Mouse (Mus musculus) heart, embryonic 10.5 days (tissue): Measurements from ENCODE around the gene Adpgk. TPM values are rescaled to one million over a fixed set of nuclear protein-coding genes. Genes with fewer than 3 reads are reported as not detected.

Source experiments
- DNase-seq: peaks from one replicate; pipeline ENCODE4 v3.0.0-alpha.2; 2017; ENCODE audit warnings: low spot score
- H3K27ac ChIP-seq: fragments of 300-500 bp; sonication (generic); 2 replicates; pipeline ENCODE4 v1.5.1; 2016; ENCODE audit warnings: mild to moderate bottlenecking
- H3K27me3 ChIP-seq: fragments of 300-500 bp; sonication (generic); 2 replicates; pipeline ENCODE4 v1.6.1; 2016; ENCODE audit warnings: mild to moderate bottlenecking; ENCODE audit not compliant: poor library complexity, insufficient read depth, severe bottlenecking
- H3K36me3 ChIP-seq: fragments of 300-500 bp; sonication (generic); 2 replicates; pipeline ENCODE4 v1.6.1; 2016; ENCODE audit warnings: mild to moderate bottlenecking, moderate library complexity
- H3K4me1 ChIP-seq: fragments of 300-500 bp; sonication (generic); 2 replicates; pipeline ENCODE4 v1.6.1; 2016; ENCODE audit warnings: mild to moderate bottlenecking
- H3K4me3 ChIP-seq: fragments of 300-500 bp; sonication (generic); 2 replicates; pipeline ENCODE4 v1.5.1; 2016; ENCODE audit warnings: mild to moderate bottlenecking, moderate library complexity
- H3K9me3 ChIP-seq: fragments of 300-500 bp; sonication (generic); 2 replicates; pipeline ENCODE4 v1.6.1; 2016; ENCODE audit warnings: mild to moderate bottlenecking, moderate library complexity
- WGBS: fragments of 180-500 bp; shearing (Covaris S2); methylation state at CpG from one replicate; pipeline ENCODE4 v1.1.7; 2016; 5-methylcytosine and 5-hydroxymethylcytosine counted together
- polyA plus RNA-seq: library from polyadenylated mRNA; unstranded; fragments of >200 nt; fragmentation: Nextera tagmentation; extraction: Ambion mirVana; gene quantifications from 2 replicates; pipeline ENCODE4 v1.2.1, GENCODE M21; 2016

Adpgk gene
- polyA plus RNA-seq = 31.7 and 38.4 TPM in 2 replicates

DNA sequence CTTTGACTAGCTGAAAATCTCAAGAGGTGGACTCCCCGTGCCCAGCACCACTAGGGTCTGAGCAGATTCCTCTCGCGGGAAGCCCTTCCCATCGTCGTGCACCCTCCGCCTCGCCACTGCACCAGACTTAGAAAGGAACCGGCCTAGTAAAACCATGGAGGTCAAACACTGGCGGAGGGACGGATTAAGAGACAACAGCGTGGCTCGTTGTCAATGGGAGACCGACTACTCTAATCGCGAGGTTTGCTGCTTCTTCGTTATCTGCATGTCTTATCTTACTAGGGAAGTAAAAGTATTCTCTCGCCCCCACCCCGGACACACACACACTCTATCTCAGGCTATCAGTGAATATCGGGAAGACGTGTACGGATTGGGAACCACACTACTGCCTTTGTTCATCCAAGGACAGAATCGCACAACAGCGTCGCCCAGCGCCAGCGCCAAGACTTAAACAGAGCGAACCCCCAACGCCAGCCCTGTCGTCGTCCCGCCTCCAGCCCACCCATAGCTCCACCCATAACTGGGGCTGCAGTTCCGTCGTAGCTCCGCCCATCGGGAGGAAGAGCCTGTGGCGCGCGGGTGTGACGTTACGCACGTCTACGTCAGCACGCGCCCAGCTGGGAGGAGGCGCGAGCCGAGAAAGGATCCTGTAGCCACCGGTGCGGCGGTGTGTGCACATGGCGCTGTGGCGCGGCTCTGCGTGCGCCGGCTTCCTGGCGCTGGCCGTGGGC, at the start of gene Adpgk:
Adpgk (plus strand) TSS at position 602 of the 731 bp plus-strand sequence.
- no peaks in the 10 kb centered on the region for H3K27me3 ChIP-seq
- H3K27ac ChIP-seq = peak within 1 kb of the TSS; percentile 98
- peak; percentile 99 for DNase-seq
- H3K4me1 ChIP-seq = peaks cover 34% of the 10 kb centered on the region
- no peaks in the 10 kb centered on the region for H3K9me3 ChIP-seq
- under 1% methylated on average over 58 of the region's 58 CpGs for WGBS
- H3K4me3 ChIP-seq = peak within 1 kb of the TSS; percentile 100
- H3K36me3 ChIP-seq = no peaks in the 10 kb centered on the region

DNA sequence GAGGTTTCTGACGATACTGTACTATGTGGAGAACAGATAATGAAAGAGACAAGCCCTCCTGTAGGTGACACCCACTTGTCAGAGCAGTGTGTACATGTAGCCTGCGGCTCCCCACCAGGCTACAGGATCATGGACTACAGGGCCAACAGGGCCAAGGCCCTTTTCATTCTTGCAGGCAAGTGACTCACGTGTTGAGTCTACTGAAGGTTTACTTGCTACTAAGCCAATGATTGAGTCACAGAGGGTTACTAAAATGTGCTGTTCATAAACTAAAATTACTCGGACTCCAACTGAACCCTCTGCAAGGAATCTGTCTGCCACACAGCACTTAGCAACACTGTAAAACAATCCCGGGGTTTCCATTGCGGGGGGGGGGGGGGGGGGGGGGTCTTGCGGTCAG, 46.2 kb upstream of the Adpgk start:
- Histone ChIP-seq H3K36me3 (no peaks in the 10 kb centered on the region), H3K4me3 (no peak overlapping the region), H3K27me3 (no peaks in the 10 kb centered on the region), H3K4me1 (peaks cover 20% of the 10 kb centered on the region), H3K9me3 (no peaks in the 10 kb centered on the region), H3K27ac (no peak overlapping the region)
- WGBS = 43% methylated on average over 7 of the region's 7 CpGs
- no peak for DNase-seq

DNA sequence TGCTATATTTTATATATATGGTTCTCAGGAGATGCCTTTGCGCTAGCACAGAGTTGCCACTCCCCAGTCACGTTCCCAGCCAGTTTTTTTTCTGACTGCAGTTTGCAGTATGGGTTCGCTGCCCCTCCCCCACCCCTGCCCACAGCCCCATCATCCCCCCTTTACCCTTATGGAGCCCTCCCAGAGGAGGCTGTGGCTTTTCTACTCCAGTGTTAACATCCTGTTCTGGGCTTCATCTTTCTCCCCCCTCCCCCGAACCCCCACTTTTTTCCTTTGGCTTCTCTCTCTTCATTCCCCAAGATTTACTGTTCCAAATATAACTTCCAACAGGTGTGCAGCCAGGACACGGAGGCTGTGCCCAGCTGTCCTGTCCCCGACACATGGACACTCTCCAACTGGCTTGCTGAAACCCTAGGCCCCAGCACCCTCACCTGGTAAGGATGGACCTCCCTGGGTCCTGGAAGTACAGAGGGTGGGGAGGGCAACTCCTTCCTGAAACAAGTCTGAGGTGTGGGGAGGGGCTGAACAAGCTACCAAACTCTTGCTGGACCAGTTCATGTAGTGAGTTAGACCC, 44.8 kb upstream of the Adpgk start:
- Histone ChIP-seq H3K36me3 (no peaks in the 10 kb centered on the region), H3K4me1 (peaks cover 20% of the 10 kb centered on the region), H3K27ac (no peak overlapping the region), H3K4me3 (no peak overlapping the region), H3K9me3 (no peaks in the 10 kb centered on the region), H3K27me3 (no peaks in the 10 kb centered on the region)
- DNase-seq = no peak
- WGBS = 46% methylated on average over 6 of the region's 6 CpGs

DNA sequence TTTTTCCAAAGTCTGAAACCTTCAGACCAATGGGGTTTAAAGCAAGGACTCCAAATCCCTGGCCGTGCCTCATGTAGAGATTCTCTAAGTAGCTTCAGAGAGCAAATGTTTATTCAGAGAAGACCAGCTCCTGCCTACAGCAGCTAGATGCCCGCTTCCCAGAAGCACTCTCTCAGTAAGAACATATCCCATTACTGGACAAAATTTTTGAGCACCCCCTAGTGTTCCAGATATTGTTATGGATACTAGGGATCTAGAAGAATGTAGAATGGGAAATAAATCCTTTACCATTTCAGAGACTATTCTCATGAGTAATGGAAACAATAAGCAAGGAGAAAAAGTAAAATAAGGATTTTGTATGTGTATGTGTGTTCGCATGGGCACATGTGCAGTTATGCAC, 42.0 kb upstream of the Adpgk start:
- no peak overlapping the region for H3K27ac ChIP-seq
- no peaks in the 10 kb centered on the region for H3K27me3 ChIP-seq
- 65% methylated on average over 3 of the region's 3 CpGs for WGBS
- DNase-seq = no peak
- no peak overlapping the region for H3K4me3 ChIP-seq
- no peaks in the 10 kb centered on the region for H3K36me3 ChIP-seq
- peaks cover 20% of the 10 kb centered on the region for H3K4me1 ChIP-seq
- no peaks in the 10 kb centered on the region for H3K9me3 ChIP-seq

DNA sequence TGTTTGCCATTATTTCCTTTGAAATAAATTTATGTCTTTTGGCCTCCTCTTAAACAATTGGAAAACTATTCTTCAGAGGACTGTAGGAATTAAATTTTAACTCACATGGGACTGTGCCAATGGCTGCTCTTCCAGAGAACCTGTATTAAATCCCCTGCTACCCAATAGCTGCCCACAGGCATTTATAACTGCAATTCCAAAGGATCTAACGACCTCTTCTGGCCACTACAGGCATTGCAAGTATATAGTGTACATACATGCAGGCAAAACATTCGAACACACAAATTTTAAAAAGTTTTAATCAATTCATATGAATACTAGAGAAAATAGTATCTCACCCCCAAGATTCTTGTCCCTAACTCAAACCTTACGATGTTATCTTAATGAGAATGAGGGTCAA, 41.1 kb upstream of the Adpgk start:
- Histone ChIP-seq H3K4me1 (peaks cover 25% of the 10 kb centered on the region), H3K36me3 (no peaks in the 10 kb centered on the region), H3K4me3 (no peak overlapping the region), H3K27me3 (no peaks in the 10 kb centered on the region), H3K27ac (no peak overlapping the region), H3K9me3 (no peaks in the 10 kb centered on the region)
- no peak for DNase-seq
- WGBS = 61% methylated on average over 3 of the region's 3 CpGs

DNA sequence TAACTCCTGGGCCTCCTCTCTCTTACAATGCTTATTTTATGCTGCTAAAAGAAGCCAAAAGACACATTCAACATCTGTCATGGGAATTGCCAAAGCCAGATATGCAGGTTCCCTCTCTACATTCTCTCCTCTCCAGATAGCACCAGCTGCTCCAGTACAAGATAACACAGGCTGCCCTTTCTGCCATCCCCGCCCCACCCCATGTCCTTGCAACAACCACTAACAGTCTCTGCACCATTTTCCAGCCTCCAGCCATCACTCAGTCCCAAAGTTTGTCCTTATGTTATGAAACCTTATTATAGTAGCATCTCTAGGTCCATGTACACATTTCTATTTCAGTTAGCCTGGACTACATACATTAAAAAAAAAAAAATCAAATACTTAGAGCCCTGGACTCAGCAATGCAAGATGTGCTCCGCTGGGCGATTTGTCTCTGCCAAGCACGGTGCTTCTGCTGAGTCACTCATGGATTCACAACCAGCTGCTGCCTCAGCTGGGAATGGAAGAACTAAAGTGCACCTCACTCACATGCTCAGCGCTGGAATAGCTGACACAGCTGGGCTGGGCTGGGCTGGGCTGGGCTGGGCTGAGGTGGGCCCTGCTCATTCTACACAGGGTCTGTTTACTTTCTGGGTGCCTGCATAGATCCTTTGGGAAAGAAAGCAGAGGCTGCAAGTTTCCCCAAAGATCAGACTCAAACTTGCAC, 36.5 kb upstream of the Adpgk start:
- 63% methylated on average over 5 of the region's 5 CpGs for WGBS
- Histone ChIP-seq H3K4me1 (peaks cover 12% of the 10 kb centered on the region), H3K9me3 (no peaks in the 10 kb centered on the region), H3K27ac (no peak overlapping the region), H3K36me3 (no peaks in the 10 kb centered on the region), H3K27me3 (no peaks in the 10 kb centered on the region), H3K4me3 (no peak overlapping the region)
- DNase-seq = no peak

DNA sequence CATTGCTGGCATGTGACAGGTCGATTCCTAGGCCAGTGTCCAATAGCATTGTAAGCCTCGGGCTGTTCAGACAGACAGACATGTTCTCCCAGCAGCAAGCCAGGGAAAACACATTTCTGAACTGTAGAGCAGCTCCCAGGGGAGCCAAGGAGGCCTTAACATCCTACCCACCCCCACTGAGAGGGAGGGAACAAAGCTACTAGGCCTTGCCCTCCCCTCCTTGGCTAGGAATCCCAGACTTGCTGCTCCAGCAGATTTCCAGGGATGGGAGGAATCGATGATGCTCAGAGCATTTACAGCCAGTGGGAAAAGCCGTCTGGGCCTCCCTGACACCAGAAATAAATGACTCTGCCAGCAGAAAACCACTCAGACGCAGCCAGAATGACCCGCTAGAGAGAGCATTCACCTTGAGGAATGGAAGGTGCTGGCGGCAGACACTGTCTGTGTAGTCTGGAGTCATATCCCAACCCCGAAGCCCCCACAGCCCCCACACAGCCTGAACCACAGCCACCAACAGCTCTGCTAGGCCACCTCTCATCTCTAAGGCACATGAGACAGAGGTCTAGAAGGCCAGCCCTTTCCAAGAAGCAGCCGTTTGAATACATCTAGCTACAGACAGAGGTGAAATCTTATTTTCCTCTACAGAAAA, 31.4 kb upstream of the Adpgk start:
- Histone ChIP-seq H3K9me3 (no peaks in the 10 kb centered on the region), H3K27ac (peak overlapping the region; percentile 23; the same call in 1 of the 2 replicates), H3K36me3 (no peaks in the 10 kb centered on the region), H3K4me1 (peaks cover 20% of the 10 kb centered on the region), H3K4me3 (no peak overlapping the region), H3K27me3 (no peaks in the 10 kb centered on the region)
- DNase-seq = no peak
- WGBS = 64% methylated on average over 9 of the region's 9 CpGs

DNA sequence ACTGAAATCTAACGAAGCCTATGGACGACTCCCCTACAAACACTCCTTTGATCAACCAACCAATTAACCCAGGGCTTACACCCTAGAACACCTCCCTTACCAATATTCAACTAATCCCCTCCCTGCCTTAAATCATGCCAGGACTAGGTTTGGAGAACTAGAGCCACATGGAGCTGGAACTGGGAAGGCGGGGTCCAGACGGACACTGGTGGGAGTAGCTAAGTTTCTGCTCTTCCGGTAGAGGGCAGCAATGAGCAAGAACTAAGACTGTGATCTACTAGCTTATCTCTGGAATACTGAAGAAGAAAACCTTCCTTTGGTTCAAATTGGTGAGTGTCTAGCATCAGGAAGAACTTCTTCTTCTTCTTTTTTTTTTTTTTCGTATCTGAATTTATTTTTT, 25.0 kb upstream of the Adpgk start:
- H3K27ac ChIP-seq = no peak overlapping the region
- H3K36me3 ChIP-seq = no peaks in the 10 kb centered on the region
- no peaks in the 10 kb centered on the region for H3K27me3 ChIP-seq
- H3K4me3 ChIP-seq = no peak overlapping the region
- 60% methylated on average over 6 of the region's 6 CpGs for WGBS
- DNase-seq = no peak
- H3K4me1 ChIP-seq = peaks cover 14% of the 10 kb centered on the region
- H3K9me3 ChIP-seq = no peaks in the 10 kb centered on the region

DNA sequence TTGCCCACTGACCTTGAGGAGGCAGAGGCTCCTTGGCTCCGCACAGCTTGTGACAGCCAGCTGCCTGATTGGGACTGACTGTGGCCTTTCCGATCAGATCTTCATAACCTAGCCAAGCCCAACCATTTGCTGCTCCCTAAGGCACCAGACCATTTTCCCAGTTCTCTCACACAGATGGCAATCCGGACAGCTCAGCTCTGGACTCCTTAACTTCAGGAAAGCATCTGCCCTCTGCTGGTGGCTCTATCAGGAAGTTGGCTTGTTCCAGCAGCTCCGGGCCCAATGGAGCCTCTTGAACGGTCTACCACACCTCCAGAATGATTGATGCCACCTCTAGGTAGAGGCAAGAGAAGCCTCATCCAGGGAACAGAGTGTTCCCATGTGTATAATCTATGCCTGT, 21.6 kb upstream of the Adpgk start:
- H3K4me1 ChIP-seq = peaks cover 21% of the 10 kb centered on the region
- H3K9me3 ChIP-seq = no peaks in the 10 kb centered on the region
- DNase-seq = peak; percentile 87
- peak overlapping the region; percentile 17; the same call in 1 of the 2 replicates for H3K27ac ChIP-seq
- H3K36me3 ChIP-seq = no peaks in the 10 kb centered on the region
- H3K27me3 ChIP-seq = no peaks in the 10 kb centered on the region
- WGBS = 15% methylated on average over 5 of the region's 5 CpGs
- H3K4me3 ChIP-seq = no peak overlapping the region

DNA sequence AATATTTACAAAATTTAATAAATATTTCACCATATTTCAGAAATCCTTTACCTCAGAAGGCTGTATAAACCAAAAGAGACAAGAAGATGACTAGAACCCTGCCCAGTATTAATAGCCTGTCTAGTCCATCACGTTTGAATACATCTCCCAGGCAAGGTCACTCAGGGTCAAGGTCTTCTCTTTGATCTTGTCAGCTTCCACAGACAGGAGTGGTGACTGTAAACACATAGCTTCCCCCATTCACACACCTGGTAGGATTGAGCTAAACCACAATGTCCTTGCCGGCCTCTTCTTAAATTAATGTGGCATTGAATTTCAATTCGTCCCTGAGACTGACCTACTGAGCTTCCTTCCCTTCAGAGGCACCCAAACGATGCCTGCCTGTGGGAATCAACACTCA, 20.3 kb upstream of the Adpgk start:
- H3K4me1 ChIP-seq = peaks cover 21% of the 10 kb centered on the region
- no peaks in the 10 kb centered on the region for H3K27me3 ChIP-seq
- DNase-seq = no peak
- H3K27ac ChIP-seq = peak overlapping the region; percentile 47; the same call in 1 of the 2 replicates
- no peaks in the 10 kb centered on the region for H3K9me3 ChIP-seq
- 30% methylated on average over 4 of the region's 4 CpGs for WGBS
- no peak overlapping the region for H3K4me3 ChIP-seq
- H3K36me3 ChIP-seq = no peaks in the 10 kb centered on the region

DNA sequence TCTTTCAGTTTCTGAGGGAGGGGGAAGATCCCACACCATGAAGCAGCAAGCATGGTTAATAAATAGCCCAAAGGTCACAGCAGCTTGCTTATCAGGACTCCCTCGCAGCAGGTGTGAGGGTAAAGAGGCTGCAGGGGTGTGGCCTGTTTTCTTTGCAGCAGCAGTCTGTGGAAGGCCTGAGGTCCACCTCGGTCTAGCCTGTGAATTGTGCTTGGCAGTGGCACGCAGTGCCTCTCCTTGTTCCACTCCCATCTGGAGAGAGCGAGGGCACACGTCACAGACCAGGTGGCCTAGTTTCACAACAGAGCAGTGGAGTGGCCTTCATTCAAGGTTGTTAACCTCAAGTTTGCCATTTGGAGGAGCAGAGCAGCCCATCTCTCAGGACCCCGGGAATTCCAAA, 19.6 kb upstream of the Adpgk start:
- Histone ChIP-seq H3K27ac (peak overlapping the region; percentile 47; the same call in 1 of the 2 replicates), H3K9me3 (no peaks in the 10 kb centered on the region), H3K4me3 (no peak overlapping the region), H3K36me3 (no peaks in the 10 kb centered on the region), H3K4me1 (peaks cover 21% of the 10 kb centered on the region), H3K27me3 (no peaks in the 10 kb centered on the region)
- DNase-seq = no peak
- 28% methylated on average over 6 of the region's 6 CpGs for WGBS

DNA sequence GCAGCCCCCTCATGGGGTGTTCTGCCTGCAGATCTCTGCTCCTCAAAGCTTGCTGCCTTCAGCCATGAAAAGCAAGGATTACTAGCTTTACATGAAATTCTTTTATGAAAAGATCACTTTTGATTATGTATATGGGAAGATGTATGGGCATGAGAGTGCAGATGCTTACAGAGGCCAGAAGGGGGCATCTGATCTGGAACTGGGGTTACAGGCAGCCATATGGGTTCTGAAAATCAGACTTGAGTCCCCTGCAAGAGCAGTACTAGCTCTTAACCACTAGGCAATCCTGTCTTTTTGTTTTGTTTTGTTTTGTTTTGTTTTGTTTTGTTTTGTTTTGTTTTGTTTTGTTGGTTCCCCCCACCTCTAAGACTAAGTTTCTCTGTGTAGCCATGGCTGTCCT, 18.2 kb upstream of the Adpgk start:
- Histone ChIP-seq H3K27ac (no peak overlapping the region), H3K27me3 (no peaks in the 10 kb centered on the region), H3K9me3 (no peaks in the 10 kb centered on the region), H3K4me1 (peaks cover 21% of the 10 kb centered on the region), H3K4me3 (no peak overlapping the region), H3K36me3 (no peaks in the 10 kb centered on the region)
- no peak for DNase-seq
